Mouse (Mus musculus) small intestine, adult 2 months (tissue): ENCODE measurements around the gene Hira. TPM values are rescaled to one million over a fixed set of nuclear protein-coding genes. Genes with fewer than 3 reads are reported as not detected.

Experiments used
- H3K27ac ChIP-seq: fragments of 200-500 bp; 2 replicates; pipeline ENCODE4 v1.5.1; 2012; ENCODE audit warnings: low read depth, low read length, control low read depth, inconsistent platforms; ENCODE audit not compliant: insufficient read depth
- H3K27me3 ChIP-seq: fragments of 200-500 bp; 2 replicates; pipeline ENCODE4 v1.6.1; 2012; ENCODE audit warnings: mild to moderate bottlenecking, moderate library complexity, low read length, inconsistent platforms; ENCODE audit not compliant: control insufficient read depth, insufficient read depth
- H3K36me3 ChIP-seq: fragments of 200-500 bp; 2 replicates; pipeline ENCODE4 v1.6.1; 2012; ENCODE audit warnings: mild to moderate bottlenecking, low read length, control low read depth, inconsistent platforms; ENCODE audit not compliant: control insufficient read depth, insufficient read depth
- H3K4me1 ChIP-seq: fragments of 200-500 bp; 2 replicates; pipeline ENCODE4 v1.6.1; 2012; ENCODE audit warnings: low read length, inconsistent platforms, mixed read lengths; ENCODE audit not compliant: control insufficient read depth, insufficient read depth, insufficient read length
- H3K4me3 ChIP-seq: fragments of 200-500 bp; 2 replicates; pipeline ENCODE4 v1.5.1; 2012; ENCODE audit warnings: low read depth, mild to moderate bottlenecking, control low read depth, inconsistent platforms, low read length, moderate library complexity
- CTCF ChIP-seq: fragments of 200-500 bp; IDR thresholded peaks from 2 replicates; pipeline ENCODE4 v1.5.1; 2012; ENCODE audit warnings: low read depth, mild to moderate bottlenecking, control low read depth, inconsistent platforms, low read length, moderate library complexity, mixed read lengths; ENCODE audit not compliant: insufficient replicate concordance, insufficient read length; ENCODE audit errors: extremely low read depth
- POLR2A ChIP-seq: fragments of 200-500 bp; IDR thresholded peaks from 2 replicates; pipeline ENCODE4 v1.6.1; 2012; ENCODE audit warnings: low read depth, mild to moderate bottlenecking, control low read depth, inconsistent platforms, low read length, moderate library complexity
- WGBS: fragments of 180-500 bp; shearing (Covaris S2); methylation state at CpG from one replicate; pipeline ENCODE4 v1.1.7; 2018; 5-methylcytosine and 5-hydroxymethylcytosine counted together
- polyA plus RNA-seq: library from polyadenylated mRNA; depleted of rRNA; stranded (reverse); fragments of >200 nt; gene quantifications from 2 replicates; pipeline ENCODE4 v1.2.3, GENCODE M21; 2012; rRNA removed

Gene Hira
- 22.5 and 49.3 TPM in 2 replicates for polyA plus RNA-seq

DNA sequence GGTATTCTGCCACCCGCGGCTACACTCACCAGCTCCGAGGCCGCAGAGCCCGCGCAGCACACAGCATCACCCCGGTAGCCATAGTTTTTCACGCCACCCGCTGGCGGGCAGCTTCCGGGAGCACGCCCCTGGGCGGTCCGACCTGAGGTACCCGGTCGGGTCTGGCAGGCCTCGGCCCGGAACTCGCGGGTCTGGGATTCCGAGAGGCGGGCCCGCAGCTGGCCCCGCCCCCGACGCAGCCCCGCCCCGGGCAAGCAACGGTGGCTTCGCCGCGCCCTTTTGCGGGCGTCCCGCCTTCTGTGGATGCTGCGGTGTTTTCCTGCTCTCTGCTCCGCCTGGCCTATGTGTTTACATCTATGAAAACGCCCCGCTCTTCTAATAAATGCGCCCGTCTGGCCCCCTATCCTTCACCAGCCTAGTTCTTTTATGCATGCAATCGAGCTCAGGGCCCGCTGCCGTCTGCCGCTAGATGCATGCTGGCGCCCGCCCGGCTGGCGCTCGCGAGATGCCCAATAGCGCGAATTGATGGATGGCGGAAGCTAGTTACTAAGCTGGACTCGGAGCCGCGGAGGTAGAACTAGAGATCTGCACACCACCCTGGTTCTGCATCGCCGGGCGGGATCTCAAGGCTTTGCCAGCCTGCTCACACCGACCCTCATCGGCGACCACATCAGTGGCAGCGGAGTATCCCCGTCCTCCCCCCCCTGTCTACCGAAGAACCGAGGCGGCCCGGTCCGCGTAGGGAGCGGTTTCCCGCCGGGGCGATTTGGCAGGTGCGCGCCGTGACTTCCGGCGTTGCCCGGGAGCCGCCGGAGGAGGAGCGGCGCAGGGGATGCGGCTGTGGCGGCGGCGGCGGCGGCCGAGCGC lies at the start of gene Hira, which contains the start of gene Mrpl40:
Hira (plus strand) TSS at position 596 of the 867 bp plus-strand sequence.
Mrpl40 (minus strand) TSS at position 421 of the 867 bp plus-strand sequence.
- under 1% methylated on average over 93 of the region's 93 CpGs for WGBS
- H3K36me3 ChIP-seq = peaks cover 16% of the 10 kb centered on the region
- peak within 1 kb of the TSS; percentile 98 for H3K27ac ChIP-seq
- H3K4me3 ChIP-seq = peak within 1 kb of the TSS; percentile 99
- H3K4me1 ChIP-seq = peaks cover 6% of the 10 kb centered on the region; the same call in 1 of the 2 replicates
- H3K27me3 ChIP-seq = no peaks in the 10 kb centered on the region
- TF ChIP-seq POLR2A (peak; percentile 75), CTCF (no peak)

DNA sequence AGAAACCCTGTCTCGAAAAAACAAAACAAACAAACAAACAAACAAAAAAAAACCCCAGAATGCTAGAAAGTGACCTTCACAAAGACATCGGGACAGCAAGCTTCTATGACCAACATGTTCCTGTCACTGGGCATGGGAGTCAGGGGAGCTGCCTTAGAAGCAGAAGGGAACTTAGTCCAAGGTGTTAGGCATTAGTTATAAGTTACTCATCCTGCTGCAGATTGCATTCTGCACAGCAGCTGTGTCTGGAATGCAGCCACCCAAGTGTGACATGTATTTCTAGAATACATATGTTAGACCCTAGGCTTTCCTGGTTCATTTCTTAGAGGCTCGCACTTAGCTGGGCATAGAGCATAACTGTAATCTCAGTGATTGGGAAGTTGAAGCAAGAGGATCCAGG lies 48.2 kb upstream of the Hira start:
- no peak overlapping the region for H3K27ac ChIP-seq
- TF ChIP-seq POLR2A = no peak
- no peak for TF ChIP-seq CTCF
- H3K4me1 ChIP-seq = no peaks in the 10 kb centered on the region
- 89% methylated on average over 3 of the region's 3 CpGs for WGBS
- peaks cover 66% of the 10 kb centered on the region for H3K36me3 ChIP-seq
- no peak overlapping the region for H3K4me3 ChIP-seq
- no peaks in the 10 kb centered on the region for H3K27me3 ChIP-seq

DNA sequence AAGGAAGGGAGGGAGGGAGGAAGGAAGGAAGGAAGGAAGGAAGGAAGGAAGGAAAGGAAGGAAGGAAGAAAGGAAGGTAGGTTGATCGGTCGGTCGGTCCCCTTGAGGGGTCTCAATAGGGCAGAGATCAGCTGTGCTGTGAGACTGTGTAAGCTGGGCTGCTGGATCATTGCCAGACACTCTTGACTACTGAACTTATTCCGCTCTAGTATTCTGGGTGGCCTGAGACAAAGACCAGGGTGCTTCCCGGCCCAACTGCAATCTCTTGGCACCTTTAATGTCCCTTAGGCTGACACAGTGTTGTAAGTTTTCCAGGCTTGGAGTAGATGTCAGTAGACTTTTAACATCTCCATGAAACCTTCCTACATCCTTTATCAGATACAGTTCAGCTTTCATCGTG lies 47.7 kb upstream of the Hira start:
- Histone ChIP-seq H3K36me3 (peaks cover 68% of the 10 kb centered on the region), H3K27me3 (no peaks in the 10 kb centered on the region), H3K27ac (no peak overlapping the region), H3K4me3 (no peak overlapping the region), H3K4me1 (no peaks in the 10 kb centered on the region)
- 87% methylated on average over 6 of the region's 6 CpGs for WGBS
- TF ChIP-seq POLR2A (no peak), CTCF (no peak)

DNA sequence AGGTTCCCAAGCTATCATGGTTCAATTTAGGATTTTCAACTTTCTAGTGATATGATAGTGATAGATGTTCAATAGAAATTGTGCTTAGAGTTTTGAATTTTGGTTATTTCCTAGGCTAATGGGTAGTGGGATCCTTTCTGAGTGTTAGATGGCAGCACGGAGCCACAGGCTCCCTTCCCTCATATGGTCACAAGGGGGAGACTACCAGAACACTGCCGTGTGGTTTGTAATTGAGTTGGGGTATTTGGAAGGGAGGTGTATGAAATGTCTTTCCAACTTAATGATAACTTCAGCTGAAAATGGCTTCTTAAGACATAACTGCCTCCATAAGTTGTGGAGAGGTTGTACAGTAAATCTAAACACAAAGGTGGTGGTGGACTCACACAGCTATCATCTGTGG lies 43.4 kb upstream of the Hira start:
- H3K27ac ChIP-seq = no peak overlapping the region
- peaks cover 3% of the 10 kb centered on the region; the same call in 1 of the 2 replicates for H3K4me1 ChIP-seq
- no peaks in the 10 kb centered on the region for H3K27me3 ChIP-seq
- peaks cover 39% of the 10 kb centered on the region for H3K36me3 ChIP-seq
- no peak for TF ChIP-seq POLR2A
- no peak for TF ChIP-seq CTCF
- H3K4me3 ChIP-seq = no peak overlapping the region
- 84% methylated on average over 2 of the region's 2 CpGs for whole genome bisulfite sequencing

DNA sequence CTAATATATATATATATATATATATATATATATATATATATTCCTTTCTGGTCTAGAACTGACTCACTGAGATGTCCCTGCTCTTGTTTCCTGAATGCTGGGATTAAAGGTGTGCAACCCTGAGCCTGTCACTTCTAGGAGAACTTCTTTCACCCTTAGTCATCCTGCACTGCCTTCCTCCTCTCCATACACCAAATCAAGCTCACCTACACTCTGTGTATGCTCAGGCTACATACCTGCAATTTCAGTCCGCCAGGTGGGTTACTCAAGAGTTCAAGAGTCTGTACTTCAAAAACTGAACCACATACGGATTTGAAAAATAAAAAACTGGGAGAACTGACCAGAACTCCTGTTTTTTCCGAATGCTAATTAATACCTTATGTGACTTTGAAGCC lies 40.8 kb upstream of the Hira start:
- H3K27ac ChIP-seq = no peak overlapping the region
- TF ChIP-seq POLR2A (no peak), CTCF (no peak)
- peaks cover 23% of the 10 kb centered on the region for H3K36me3 ChIP-seq
- H3K4me3 ChIP-seq = no peak overlapping the region
- no peaks in the 10 kb centered on the region for H3K27me3 ChIP-seq
- WGBS = 13% methylated on average over 3 of the region's 3 CpGs
- peaks cover 3% of the 10 kb centered on the region; the same call in 1 of the 2 replicates for H3K4me1 ChIP-seq

DNA sequence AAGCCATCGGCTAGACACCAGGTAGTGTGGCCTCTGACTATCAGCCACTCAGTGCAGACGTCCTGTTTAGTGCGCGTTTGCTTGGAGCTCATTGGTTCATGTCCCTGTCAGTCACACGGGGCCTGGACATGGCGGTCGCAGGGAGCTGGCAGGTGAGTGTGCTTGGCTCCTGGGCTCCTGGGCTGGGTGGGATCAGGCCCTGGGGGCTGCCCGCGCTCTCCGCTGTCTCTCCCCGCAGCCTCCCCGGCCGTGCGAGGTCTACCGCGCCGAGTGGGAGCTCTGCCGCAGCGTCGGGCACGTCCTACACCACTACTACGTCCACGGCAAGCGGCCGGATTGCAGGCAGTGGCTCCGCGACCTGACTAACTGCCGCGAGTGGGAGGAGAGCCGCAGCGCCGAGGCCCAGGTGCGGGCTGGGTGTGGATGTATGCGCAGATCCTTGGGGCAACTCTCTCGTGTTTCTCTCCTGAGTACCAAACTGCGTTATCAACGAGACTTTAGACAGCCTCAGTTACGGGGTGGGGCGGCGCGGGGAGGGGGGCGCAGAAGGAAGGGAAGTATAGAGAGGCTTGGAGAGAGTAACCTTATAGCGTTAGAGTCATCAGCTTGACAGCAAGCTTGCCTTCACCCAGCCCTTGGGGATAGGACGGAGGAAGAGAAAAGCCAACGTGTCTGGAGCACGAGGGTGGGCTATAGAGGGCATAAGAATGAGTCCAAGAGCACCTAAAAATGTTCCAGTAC lies 40.2 kb upstream of the Hira start, which contains the start of the genes 2510002D24Rik and Gm28539:
2510002D24Rik (plus strand) TSS at position 111 of the 741 bp plus-strand sequence.
Gm28539 (plus strand) TSS at position 117 of the 741 bp plus-strand sequence.
- 1% methylated on average over 46 of the region's 46 CpGs for WGBS
- H3K27me3 ChIP-seq = no peaks in the 10 kb centered on the region
- H3K4me1 ChIP-seq = peaks cover 3% of the 10 kb centered on the region; the same call in 1 of the 2 replicates
- peak within 1 kb of the TSS; percentile 93 for H3K4me3 ChIP-seq
- TF ChIP-seq POLR2A (peak; percentile 72; the same call in 1 of the 2 replicates), CTCF (no peak)
- H3K36me3 ChIP-seq = peaks cover 18% of the 10 kb centered on the region
- H3K27ac ChIP-seq = peak within 1 kb of the TSS; percentile 35; the same call in 1 of the 2 replicates
